Comparison of ENCODE assay signal across 9 mouse cellular contexts in genomic region chr6:83356569-83357138, GRCm38 (mm10). TPM values are rescaled to one million over a fixed set of nuclear protein-coding genes. Genes with fewer than 3 reads are reported as not detected.
DNase-seq lines count a peak whose midpoint lies in the region; ATAC-seq lines count a peak whose summit lies in the region.
"Had no signal": no experiment of that assay in that cellular context is flagged by ENCODE, and none has a peak within 500 bp of the region (broad histone marks: within the 10 kb centered on the region; RNA-seq: fewer than 3 reads in every experiment).

No protein-coding gene starts in this region.

- H3K4me3 ChIP-seq in hindbrain, embryonic 13.5 days = no peak overlapping the region
- H3K4me3 ChIP-seq: lung, embryonic 15.5 days had no signal

- no peaks in the 10 kb centered on the region for H3K9me3 ChIP-seq in hindbrain, embryonic 13.5 days
- H3K9me3 ChIP-seq: lung, embryonic 15.5 days had no signal

- 22% methylated on average over 7 of the region's 7 CpGs for WGBS in hindbrain, embryonic 13.5 days

- H3K27ac ChIP-seq in hindbrain, embryonic 13.5 days = no peak overlapping the region
- H3K27ac ChIP-seq: lung, embryonic 15.5 days had no signal

- H3K4me2 ChIP-seq in hindbrain, embryonic 13.5 days = no peak overlapping the region
- H3K4me2 ChIP-seq: lung, embryonic 15.5 days had no signal

- peaks cover 73% of the 10 kb centered on the region for H3K36me3 ChIP-seq in hindbrain, embryonic 13.5 days

- ATAC-seq in hindbrain, embryonic 13.5 days (ENCODE audit: low FRiP score) = peak; percentile 68

- 0 out of 2 replicates have a peak, but pooled peaks cover 4% of the 10 kb centered on the region for H3K4me1 ChIP-seq in hindbrain, embryonic 13.5 days (replicated peaks)
- H3K4me1 ChIP-seq: lung, embryonic 15.5 days had no signal

- peak; percentile 52 for DNase-seq in Muller cell, postnatal 12 days (ENCODE audit: inconsistent ontology term)
- peak; percentile 82 for DNase-seq in cerebellum, adult 9-11 months
- DNase-seq in frontal cortex, postnatal 25 days (ENCODE audit: low spot score in 2 of 2) = peak; percentile 74 to 79
- peak; percentile 86 to 97 for DNase-seq in layer of hippocampus, postnatal 25 days (ENCODE audit: extremely low spot score in 1 of 2, low spot score in 1 of 2)
- DNase-seq in lung, postnatal 4 days = peak; percentile 74 to 88
- peak; percentile 86 for DNase-seq in retina, postnatal 1 day
- peak; percentile 92 for DNase-seq in thymus, postnatal 4 days

- no peak overlapping the region for H3K9ac ChIP-seq in hindbrain, embryonic 13.5 days
- H3K9ac ChIP-seq: lung, embryonic 15.5 days had no signal

- H3K27me3 ChIP-seq in hindbrain, embryonic 13.5 days = no peaks in the 10 kb centered on the region
- H3K27me3 ChIP-seq: lung, embryonic 15.5 days had no signal

RNA-seq across cellular contexts. Expression of gene Bola3, which starts 7.7 kb away (rescaled TPM):
- polyA plus RNA-seq in hindbrain, embryonic 13.5 days (2015; fragmentation: Nextera tagmentation; extraction: Ambion mirVana) = 62.2 and 68.7 TPM in 2 replicates
- total RNA-seq in layer of hippocampus, postnatal 25 days (2021) = 10 to 100 TPM; 49.2 to 51.6 TPM

RNA-seq across cellular contexts. Expression of gene Mob1a, which starts 30.8 kb away (rescaled TPM):
- 27.3 and 27.6 TPM in 2 replicates for polyA plus RNA-seq in hindbrain, embryonic 13.5 days (2015; fragmentation: Nextera tagmentation; extraction: Ambion mirVana)
- 10 to 100 TPM; 19.3 to 19.5 TPM for total RNA-seq in layer of hippocampus, postnatal 25 days (2021)

RNA-seq across cellular contexts. Expression of gene Mthfd2, which starts 30.9 kb away (rescaled TPM):
- 23.8 and 26.3 TPM in 2 replicates for polyA plus RNA-seq in hindbrain, embryonic 13.5 days (2015; fragmentation: Nextera tagmentation; extraction: Ambion mirVana)
- 1 to 10 TPM; 5.3 to 7.2 TPM for total RNA-seq in layer of hippocampus, postnatal 25 days (2021)
